Mouse (Mus musculus) cerebellum, postnatal 25 days (tissue): ENCODE measurements around the gene R3hdm1.
A peak's percentile ranks its signal among the peaks of the same experiment; 100 is the strongest.
"Not testable (repeated sequence)": the region's sequence is repeated elsewhere in the genome, so short reads cannot be mapped to it uniquely, and the experiment has no call there.

Source experiments
- DNase-seq, 2 experiments: peaks; one replicate each; pipeline ENCODE4 v3.0.0; 2021; ENCODE audit warnings: mixed read lengths in 2 of 2

The R3hdm1 gene

GRCm38 (mm10) chr1:128136222-128136621 lies 33.1 kb downstream of the R3hdm1 start:
- not testable (repeated sequence) for DNase-seq

GRCm38 (mm10) chr1:128141039-128141438 lies 37.9 kb downstream of the R3hdm1 start:
- DNase-seq = no peak

GRCm38 (mm10) chr1:128141737-128142136 lies 38.6 kb downstream of the R3hdm1 start:
- no peak for DNase-seq

GRCm38 (mm10) chr1:128166956-128167355 lies 63.9 kb downstream of the R3hdm1 start:
- DNase-seq = no peak

GRCm38 (mm10) chr1:128170104-128170503 lies 67.0 kb downstream of the R3hdm1 start:
- DNase-seq = no peak

- no peak for DNase-seq
These were observed 88.3 kb downstream of the R3hdm1 start for GRCm38 (mm10) chr1:128191426-128191825.

GRCm38 (mm10) chr1:128192369-128192768 lies 89.3 kb downstream of the R3hdm1 start:
- DNase-seq = no peak

- no peak for DNase-seq
These were observed 90.9 kb downstream of the R3hdm1 start for GRCm38 (mm10) chr1:128194011-128194410.

- no peak for DNase-seq
These were observed 94.3 kb downstream of the R3hdm1 start for GRCm38 (mm10) chr1:128197353-128197752.

GRCm38 (mm10) chr1:128213261-128213660 lies 110.2 kb downstream of the R3hdm1 start:
- DNase-seq = peak in 1 of 2 experiments; percentile 20

GRCm38 (mm10) chr1:128221886-128222285 lies 118.8 kb downstream of the R3hdm1 start:
- no peak for DNase-seq

GRCm38 (mm10) chr1:128223304-128223703 lies 120.2 kb downstream of the R3hdm1 start:
- no peak for DNase-seq

- DNase-seq = no peak
These were observed 132.1 kb downstream of the R3hdm1 start for GRCm38 (mm10) chr1:128235181-128235580.

- DNase-seq = no peak
These were observed 140.5 kb downstream of the R3hdm1 start, which contains the start of gene Ubxn4 for GRCm38 (mm10) chr1:128243627-128243995. Gene Ubxn4, plus strand, starts transcription at chr1:128243964.

- DNase-seq = peak; percentile 96 to 97
These were observed 141.1 kb downstream of the R3hdm1 start for GRCm38 (mm10) chr1:128243996-128244726.

- DNase-seq = peak in 1 of 2 experiments; percentile 61
These were observed 141.7 kb downstream of the R3hdm1 start for GRCm38 (mm10) chr1:128244727-128245355.

- DNase-seq = not testable (repeated sequence)
These were observed 164.0 kb downstream of the R3hdm1 start for GRCm38 (mm10) chr1:128267061-128267460.

GRCm38 (mm10) chr1:128270731-128271130 lies 167.6 kb downstream of the R3hdm1 start:
- DNase-seq = no peak

- no peak for DNase-seq
These were observed 172.8 kb downstream of the R3hdm1 start for GRCm38 (mm10) chr1:128275908-128276307.

GRCm38 (mm10) chr1:128278563-128278962 lies 175.5 kb downstream of the R3hdm1 start:
- DNase-seq = no peak

GRCm38 (mm10) chr1:128281753-128282152 lies 178.7 kb downstream of the R3hdm1 start:
- DNase-seq = no peak

- no peak for DNase-seq
These were observed 179.8 kb downstream of the R3hdm1 start for GRCm38 (mm10) chr1:128282924-128283323.

GRCm38 (mm10) chr1:128284157-128284690 lies 181.1 kb downstream of the R3hdm1 start:
- DNase-seq = no peak

GRCm38 (mm10) chr1:128285136-128285535 lies 182.0 kb downstream of the R3hdm1 start:
- DNase-seq = peak in 1 of 2 experiments; percentile 37
